Mouse (Mus musculus) gastrocnemius, postnatal 36 days (tissue): ENCODE results near the gene Ttc21b. TPM values are rescaled to one million over a fixed set of nuclear protein-coding genes. Genes with fewer than 3 reads are reported as not detected.

Source experiments
- DNase-seq, 2 experiments: peaks; one replicate each; pipeline ENCODE4 v3.0.0; 2022
- intact Hi-C: fragments of 180-260 bp; cut with DNase I; formaldehyde crosslinking; loops from one replicate; pipeline ENCODE4 v1.15.1; 2025
- total RNA-seq, 2 experiments: library from RNA; stranded (reverse); gene quantifications; 2 replicates each; pipeline ENCODE4 v1.2.3; 2021

Ttc21b gene
- total RNA-seq, 2 experiments from 2014 or later = 0.91 to 1.2 TPM

- intact Hi-C loops = no loop called here
- no peak for DNase-seq
Measured at GRCm38 (mm10) chr2:66177017-66177416, 79.4 kb downstream of the Ttc21b start.

- DNase-seq = no peak
- intact Hi-C loops = no loop called here
Measured at GRCm38 (mm10) chr2:66173134-66173533, 83.3 kb downstream of the Ttc21b start.

DNA sequence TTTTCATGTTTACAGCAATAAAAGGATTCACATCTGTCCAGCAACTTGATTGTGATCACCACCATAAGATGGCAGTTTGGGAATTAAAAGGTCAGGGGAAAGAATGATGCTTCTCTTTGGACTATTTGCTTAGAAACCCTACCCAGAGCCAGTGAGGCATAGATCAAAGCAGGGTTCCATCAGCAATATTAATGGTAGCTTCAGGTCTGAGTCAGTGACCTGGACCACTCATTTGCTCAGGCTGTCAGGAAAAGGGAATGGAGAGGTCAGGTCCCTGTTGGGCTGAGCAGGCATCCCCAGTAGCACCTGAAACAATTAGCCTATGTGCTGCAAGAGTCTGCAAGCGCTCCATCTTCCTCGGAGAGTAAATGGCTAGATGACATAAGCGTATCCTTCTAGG is 84.8 kb downstream of the Ttc21b start:
- intact Hi-C loops = no loop called here
- no peak for DNase-seq

DNA sequence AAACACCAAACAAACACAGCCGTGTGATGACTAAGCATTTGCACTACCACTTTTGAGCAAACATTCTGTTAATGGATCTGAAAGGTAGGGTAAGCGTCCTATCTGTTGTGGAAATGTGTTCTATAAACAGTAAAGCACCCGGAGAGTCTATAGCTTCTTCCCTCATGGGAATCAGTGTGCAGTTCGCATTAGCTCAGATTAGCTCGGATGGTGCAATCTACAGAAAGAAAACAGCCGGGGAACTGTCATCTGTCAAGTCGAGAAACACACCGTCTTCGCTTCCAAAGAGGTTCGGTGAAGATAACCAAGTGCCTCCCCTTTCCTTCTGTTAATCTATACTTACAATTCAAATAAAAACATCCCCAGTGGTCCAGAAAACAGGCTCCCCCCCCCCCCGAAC is 85.7 kb downstream of the Ttc21b start:
- no peak for DNase-seq
- intact Hi-C loops = no loop called here

- intact Hi-C loops = no loop called here
- DNase-seq = no peak
Measured at GRCm38 (mm10) chr2:66165025-66165424, 91.4 kb downstream of the Ttc21b start.

GRCm38 (mm10) chr2:66158140-66158915 is 98.1 kb downstream of the Ttc21b start:
- DNase-seq = no peak
- intact Hi-C loops = no loop called here

DNA sequence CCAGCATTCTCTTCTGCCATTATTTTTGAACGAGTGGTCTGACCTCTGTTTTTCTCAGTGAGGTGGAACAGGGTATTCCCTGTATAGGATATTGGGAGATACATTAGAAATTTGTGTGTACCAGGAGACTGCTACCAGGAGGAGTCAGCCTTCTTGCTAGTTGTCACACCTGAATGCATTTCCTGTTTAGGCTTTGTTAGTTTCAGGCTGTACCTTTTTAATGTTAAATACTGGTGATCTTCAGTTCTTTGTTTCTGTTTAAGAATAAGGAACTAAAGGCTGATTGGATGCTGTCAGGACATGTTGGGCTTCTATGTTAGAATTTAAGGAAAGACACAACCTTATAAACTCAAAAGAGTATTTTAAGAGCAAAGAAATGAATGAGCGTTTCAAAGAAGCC is 105.0 kb downstream of the Ttc21b start:
- intact Hi-C loops = no loop called here
- DNase-seq = no peak

GRCm38 (mm10) chr2:66150531-66150930 is 105.9 kb downstream of the Ttc21b start:
- intact Hi-C loops = no loop called here
- DNase-seq = no peak

DNA sequence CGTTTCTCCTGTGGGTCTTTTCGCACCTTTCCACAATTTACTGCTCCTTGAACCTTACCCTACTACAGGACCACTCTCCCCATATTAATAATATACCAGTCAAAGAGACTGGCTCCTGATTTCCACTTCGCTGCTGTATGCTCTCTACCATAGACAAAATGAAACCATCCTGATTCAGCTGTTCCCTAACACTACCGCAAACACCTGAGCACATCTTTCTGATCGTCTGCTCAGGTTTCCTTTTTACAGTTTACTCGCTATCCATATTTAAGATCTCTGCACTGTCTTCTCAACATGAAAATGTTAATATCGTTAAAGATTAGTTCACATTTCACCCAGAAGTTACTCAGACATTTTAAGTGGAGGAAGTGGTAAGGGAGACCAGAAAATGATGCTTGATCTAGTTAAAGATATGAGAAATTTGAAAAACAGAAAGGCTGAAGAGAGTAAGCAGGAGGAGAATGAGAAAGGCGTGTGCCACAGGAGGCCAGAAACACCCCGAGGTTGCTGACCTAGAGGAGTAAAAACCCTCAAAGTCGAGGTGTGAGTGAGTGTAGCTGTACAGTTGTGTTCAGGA is 107.7 kb downstream of the Ttc21b start:
- no peak for DNase-seq
- intact Hi-C loops = no loop called here

DNA sequence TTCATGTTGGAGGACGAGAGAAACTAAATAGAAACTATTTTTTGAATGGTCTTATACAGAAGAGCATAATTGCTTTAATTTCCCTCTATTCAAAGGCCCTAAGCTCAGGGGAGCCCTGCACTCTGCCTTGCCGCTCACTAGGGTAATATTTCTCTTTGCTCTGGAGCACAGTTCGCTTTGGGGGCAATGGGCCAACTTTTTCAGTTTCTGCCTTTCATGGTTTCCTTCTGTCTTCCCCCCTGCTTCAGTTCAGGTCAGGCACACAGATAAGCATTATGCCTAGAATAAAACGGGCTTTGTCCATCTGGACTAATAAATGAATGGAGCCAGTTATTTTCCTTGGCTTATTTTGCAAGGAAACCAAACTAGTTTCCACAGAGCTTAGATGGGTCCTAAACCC is 109.9 kb downstream of the Ttc21b start:
- no peak for DNase-seq
- intact Hi-C loops = no loop called here

GRCm38 (mm10) chr2:66144770-66145169 is 111.6 kb downstream of the Ttc21b start:
- intact Hi-C loops = no loop called here
- no peak for DNase-seq

- intact Hi-C loops = no loop called here
- DNase-seq = no peak
Measured at GRCm38 (mm10) chr2:66143284-66143683, 113.1 kb downstream of the Ttc21b start.

GRCm38 (mm10) chr2:66142711-66143110 is 113.7 kb downstream of the Ttc21b start:
- no peak for DNase-seq
- intact Hi-C loops = no loop called here

DNA sequence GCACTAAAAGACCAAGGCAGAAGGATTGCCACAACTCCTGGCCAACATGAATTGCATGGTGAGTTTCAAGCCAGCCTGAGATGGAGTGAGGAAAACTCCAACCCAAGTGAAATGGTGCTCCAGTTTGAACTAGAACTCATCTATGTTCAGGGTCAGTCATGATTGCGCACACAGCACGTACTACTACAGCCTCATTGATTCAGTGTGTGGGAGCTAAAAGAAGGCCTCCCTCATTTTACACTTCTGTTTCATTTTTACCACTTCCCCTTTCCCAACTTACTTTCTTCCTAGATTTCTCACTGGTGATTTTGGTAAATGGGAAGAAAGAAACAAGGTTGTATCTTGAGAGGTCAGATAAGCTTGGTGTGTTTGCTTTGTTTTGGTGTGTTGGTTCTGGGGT is 114.1 kb downstream of the Ttc21b start:
- intact Hi-C loops = no loop called here
- no peak for DNase-seq

DNA sequence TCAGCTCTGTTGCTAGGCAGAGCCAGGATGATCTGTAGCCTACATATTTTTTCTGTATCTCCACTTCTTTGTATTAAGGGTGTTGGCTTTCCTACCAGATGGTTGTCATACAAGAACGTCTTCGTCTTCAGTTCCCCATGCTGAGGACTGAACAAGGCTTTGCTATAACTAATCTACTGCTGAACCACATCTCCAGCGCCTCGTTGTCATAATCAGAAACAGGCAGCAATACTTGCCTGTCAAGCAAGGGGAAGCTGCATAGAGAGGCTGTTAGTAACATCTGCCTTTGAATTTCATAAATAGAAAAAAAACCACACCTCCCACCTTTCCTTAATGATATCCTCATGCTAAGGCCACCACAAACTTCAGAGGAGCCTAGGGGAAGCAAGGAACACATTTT is 116.2 kb downstream of the Ttc21b start:
- DNase-seq = no peak
- intact Hi-C loops = no loop called here

Other genes starting within 250 kb of the Ttc21b start
- gene Galnt3, start 131.6 kb downstream of the Ttc21b start, total RNA-seq = not detected
- gene Scn1a, start 184.2 kb upstream of the Ttc21b start, total RNA-seq = under 1 TPM in 1 of 2 experiments, not detected in 1; 0.02 TPM